ENCODE assay signal across 8 mouse cellular contexts in the genomic region with DNA sequence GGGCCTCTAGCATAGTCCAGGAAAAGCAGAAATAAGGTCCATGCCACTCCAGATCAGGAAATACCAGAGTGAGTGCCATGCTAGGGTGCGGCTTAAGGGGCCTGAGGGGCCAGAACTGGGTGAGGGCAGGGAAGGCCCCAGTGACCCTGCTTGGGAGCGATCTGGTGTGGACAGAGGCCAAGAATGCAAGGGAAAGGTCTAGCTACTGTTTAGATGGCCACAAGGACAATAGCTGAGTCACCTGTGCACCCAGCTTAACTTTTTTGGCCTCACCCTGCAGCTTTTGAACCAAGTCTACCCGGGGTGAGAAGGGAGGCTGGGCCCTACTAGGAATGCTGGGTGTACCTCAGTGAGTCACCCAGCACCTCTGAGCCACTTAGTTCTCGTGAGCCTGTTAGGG. TPM values are rescaled to one million over a fixed set of nuclear protein-coding genes. Genes with fewer than 3 reads are reported as not detected.
DNase-seq lines count a peak whose midpoint lies in the region; ATAC-seq lines count a peak whose summit lies in the region.

No protein-coding gene starts in this region.

- H3K27ac ChIP-seq in hindbrain, embryonic 11.5 days (ENCODE audit: low read depth, low read length), result no peak overlapping the region
- no peak overlapping the region for H3K27ac ChIP-seq in liver, embryonic 11.5 days (ENCODE audit: low read depth, low read length)
- H3K27ac ChIP-seq in neural tube, embryonic 12.5 days, result no peak overlapping the region

- no peak overlapping the region for H3K9ac ChIP-seq in hindbrain, embryonic 11.5 days (ENCODE audit: low read depth, low read length)
- 0 out of 2 replicates have a peak overlapping the region, but pooled peaks have one; percentile 26 for H3K9ac ChIP-seq in liver, embryonic 11.5 days (ENCODE audit: low read depth, low read length)
- no peak overlapping the region for H3K9ac ChIP-seq in neural tube, embryonic 12.5 days

- peak overlapping the region; percentile 83; the same call in 1 of the 2 replicates for H3K4me2 ChIP-seq in hindbrain, embryonic 11.5 days (replicated peaks; ENCODE audit: low read depth, low read length)
- peak overlapping the region; percentile 71 for H3K4me2 ChIP-seq in liver, embryonic 11.5 days
- peak overlapping the region; percentile 86 for H3K4me2 ChIP-seq in neural tube, embryonic 12.5 days (replicated peaks)

- no peak for ATAC-seq in hindbrain, embryonic 11.5 days (ENCODE audit: low FRiP score)
- no peak for ATAC-seq in liver, embryonic 11.5 days (replicated peaks; ENCODE audit: low FRiP score)
- no peak for ATAC-seq in neural tube, embryonic 12.5 days (ENCODE audit: low FRiP score, low read depth)
- ATAC-seq in megakaryocyte-erythroid progenitor cell, adult 5-6 weeks (replicated peaks; ENCODE audit: low FRiP score, low TSS enrichment, poor library complexity, severe bottlenecking), result no peak

- H3K27me3 ChIP-seq in hindbrain, embryonic 11.5 days (ENCODE audit: control insufficient read depth, insufficient read depth, low read length), result peaks cover 34% of the 10 kb centered on the region
- peaks cover 42% of the 10 kb centered on the region for H3K27me3 ChIP-seq in liver, embryonic 11.5 days (replicated peaks; ENCODE audit: control insufficient read depth, insufficient read depth, low read length)
- peaks cover 57% of the 10 kb centered on the region for H3K27me3 ChIP-seq in neural tube, embryonic 12.5 days (replicated peaks)

- peak; percentile 59 for DNase-seq in 3134 (ENCODE audit: extremely low read depth, insufficient read length, low spot score)
- peak; percentile 40 for DNase-seq in Muller cell, postnatal 12 days (ENCODE audit: inconsistent ontology term)
- DNase-seq in hindbrain, embryonic 11.5 days (ENCODE audit: low spot score), result no peak
- no peak for DNase-seq in liver, embryonic 11.5 days (ENCODE audit: low spot score)
- DNase-seq in retina, embryonic 14.5 days (ENCODE audit: low spot score), result no peak
- DNase-seq in embryo, embryonic 10 days (ENCODE audit: low spot score), result no peak

- peak overlapping the region; percentile 48 for H3K4me3 ChIP-seq in hindbrain, embryonic 11.5 days (ENCODE audit: low read depth, low read length)
- H3K4me3 ChIP-seq in liver, embryonic 11.5 days (ENCODE audit: low read depth, low read length), result peak overlapping the region; percentile 52
- no peak overlapping the region for H3K4me3 ChIP-seq in neural tube, embryonic 12.5 days

- H3K4me1 ChIP-seq in hindbrain, embryonic 11.5 days (replicated peaks; ENCODE audit: control insufficient read depth, insufficient read depth, low read length), result peaks cover 6% of the 10 kb centered on the region
- 0 out of 2 replicates have a peak, but pooled peaks cover 2% of the 10 kb centered on the region for H3K4me1 ChIP-seq in liver, embryonic 11.5 days (replicated peaks; ENCODE audit: control insufficient read depth, insufficient read depth, low read length)
- H3K4me1 ChIP-seq in neural tube, embryonic 12.5 days, result peaks cover 8% of the 10 kb centered on the region

- no peaks in the 10 kb centered on the region for H3K9me3 ChIP-seq in hindbrain, embryonic 11.5 days (ENCODE audit: control insufficient read depth, low read length)
- H3K9me3 ChIP-seq in liver, embryonic 11.5 days (ENCODE audit: control insufficient read depth, low read length), result no peaks in the 10 kb centered on the region
- H3K9me3 ChIP-seq in neural tube, embryonic 12.5 days, result no peaks in the 10 kb centered on the region

- H3K36me3 ChIP-seq in hindbrain, embryonic 11.5 days (ENCODE audit: control insufficient read depth, insufficient read depth, low read length), result no peaks in the 10 kb centered on the region
- H3K36me3 ChIP-seq in liver, embryonic 11.5 days (ENCODE audit: control insufficient read depth, insufficient read depth, low read length), result no peaks in the 10 kb centered on the region
- H3K36me3 ChIP-seq in neural tube, embryonic 12.5 days, result no peaks in the 10 kb centered on the region

- 70% methylated on average over 4 of the region's 4 CpGs for whole genome bisulfite sequencing in hindbrain, embryonic 11.5 days
- WGBS in liver, embryonic 11.5 days, result 58% methylated on average over 4 of the region's 4 CpGs
- 75% methylated on average over 4 of the region's 4 CpGs for WGBS in neural tube, embryonic 12.5 days

RNA-seq across cellular contexts. Expression of a gene that starts 0.9 kb away (rescaled TPM):
- 0.18 and 0.34 TPM in 2 replicates for polyA plus RNA-seq in hindbrain, embryonic 11.5 days (2014; fragmentation: Nextera tagmentation; extraction: Ambion mirVana)
- polyA plus RNA-seq in liver, embryonic 11.5 days (2014; fragmentation: Nextera tagmentation; extraction: Ambion mirVana), result 0.96 and 1.5 TPM in 2 replicates
- 0.70 and 1.1 TPM in 2 replicates for polyA plus RNA-seq in neural tube, embryonic 12.5 days (2016; fragmentation: Nextera tagmentation; extraction: Ambion mirVana)
- total RNA-seq in megakaryocyte-erythroid progenitor cell, adult 5-6 weeks (2014; fragmentation: Nextera tagmentation), result 0.94 TPM in 1 of 2 replicates, not detected in the other
- 0.88 TPM in 1 of 2 replicates, not detected in the other for total RNA-seq in megakaryocyte-erythroid progenitor cell, adult 5-6 weeks (2017)

RNA-seq across cellular contexts. Expression of a gene that starts 1.1 kb away (rescaled TPM):
- polyA plus RNA-seq in hindbrain, embryonic 11.5 days (2014; fragmentation: Nextera tagmentation; extraction: Ambion mirVana), result 1.0 and 1.1 TPM in 2 replicates
- polyA plus RNA-seq in liver, embryonic 11.5 days (2014; fragmentation: Nextera tagmentation; extraction: Ambion mirVana), result 2.5 and 3.6 TPM in 2 replicates
- polyA plus RNA-seq in neural tube, embryonic 12.5 days (2016; fragmentation: Nextera tagmentation; extraction: Ambion mirVana), result 1.00 and 1.2 TPM in 2 replicates
- 3.7 TPM in 1 of 2 replicates, not detected in the other for total RNA-seq in megakaryocyte-erythroid progenitor cell, adult 5-6 weeks (2014; fragmentation: Nextera tagmentation)
- total RNA-seq in megakaryocyte-erythroid progenitor cell, adult 5-6 weeks (2017), result 0.66 and 1.0 TPM in 2 replicates

RNA-seq across cellular contexts. Expression of a gene that starts 23.0 kb away (rescaled TPM):
- 0.14 and 0.31 TPM in 2 replicates for polyA plus RNA-seq in hindbrain, embryonic 11.5 days (2014; fragmentation: Nextera tagmentation; extraction: Ambion mirVana)
- 43.0 and 51.7 TPM in 2 replicates for polyA plus RNA-seq in liver, embryonic 11.5 days (2014; fragmentation: Nextera tagmentation; extraction: Ambion mirVana)
- 0.28 TPM in 1 of 2 replicates, not detected in the other for polyA plus RNA-seq in neural tube, embryonic 12.5 days (2016; fragmentation: Nextera tagmentation; extraction: Ambion mirVana)
- total RNA-seq in megakaryocyte-erythroid progenitor cell, adult 5-6 weeks (2014; fragmentation: Nextera tagmentation), result 37.4 and 42.3 TPM in 2 replicates
- 16.5 and 28.2 TPM in 2 replicates for total RNA-seq in megakaryocyte-erythroid progenitor cell, adult 5-6 weeks (2017)

RNA-seq across cellular contexts. Expression of a gene that starts 35.9 kb away (rescaled TPM):
- not detected in 2 replicates for polyA plus RNA-seq in hindbrain, embryonic 11.5 days (2014; fragmentation: Nextera tagmentation; extraction: Ambion mirVana)
- not detected in 2 replicates for polyA plus RNA-seq in liver, embryonic 11.5 days (2014; fragmentation: Nextera tagmentation; extraction: Ambion mirVana)
- polyA plus RNA-seq in neural tube, embryonic 12.5 days (2016; fragmentation: Nextera tagmentation; extraction: Ambion mirVana), result not detected in 2 replicates
- not detected in 2 replicates for total RNA-seq in megakaryocyte-erythroid progenitor cell, adult 5-6 weeks (2014; fragmentation: Nextera tagmentation)
- total RNA-seq in megakaryocyte-erythroid progenitor cell, adult 5-6 weeks (2017), result not detected in 2 replicates

RNA-seq across cellular contexts. Expression of a gene that starts 36.5 kb away (rescaled TPM):
- polyA plus RNA-seq in hindbrain, embryonic 11.5 days (2014; fragmentation: Nextera tagmentation; extraction: Ambion mirVana), result not detected in 2 replicates
- not detected in 2 replicates for polyA plus RNA-seq in liver, embryonic 11.5 days (2014; fragmentation: Nextera tagmentation; extraction: Ambion mirVana)
- not detected in 2 replicates for polyA plus RNA-seq in neural tube, embryonic 12.5 days (2016; fragmentation: Nextera tagmentation; extraction: Ambion mirVana)
- not detected in 2 replicates for total RNA-seq in megakaryocyte-erythroid progenitor cell, adult 5-6 weeks (2014; fragmentation: Nextera tagmentation)
- total RNA-seq in megakaryocyte-erythroid progenitor cell, adult 5-6 weeks (2017), result not detected in 2 replicates

Comparison
In these comparisons a context has a peak if more than half of its experiments do, and no peak if none do; other contexts are left out.
1. DNase-seq: peak in 3134 (single experiment) and Muller cell, postnatal 12 days (single experiment); none in hindbrain, embryonic 11.5 days (single experiment), liver, embryonic 11.5 days (single experiment), retina, embryonic 14.5 days (single experiment) and embryo, embryonic 10 days (single experiment).
2. RNA of a gene that starts 23.0 kb away (polyA plus RNA-seq): 43.0 to 51.7 TPM in liver, embryonic 11.5 days; 0.14 to 0.31 TPM in hindbrain, embryonic 11.5 days and 0.28 TPM in neural tube, embryonic 12.5 days; every median in the first group is over 10 times any median in the second.
3. Peak in every context shown above with its lines, with median percentiles within 50 percentile points of each other: H3K4me2 ChIP-seq.